Mouse (Mus musculus): ENCODE data around the gene Vsig10l.

The Vsig10l gene

GRCm38 (mm10) chr7:43462851-43463250 is at the start of gene Vsig10l:
TSS of gene Vsig10l (plus strand) at chr7:43463151.
- no peak for DNase-seq (ENCODE audit: low spot score)

GRCm38 (mm10) chr7:43417298-43417697 is 45.7 kb upstream of the Vsig10l start:
- DNase-seq (ENCODE audit: low spot score) = no peak

GRCm38 (mm10) chr7:43422995-43423617 is 39.8 kb upstream of the Vsig10l start:
- peak; percentile 33 for DNase-seq (ENCODE audit: low spot score)

GRCm38 (mm10) chr7:43423991-43424625 is 38.8 kb upstream of the Vsig10l start:
- no peak for DNase-seq (ENCODE audit: low spot score)

GRCm38 (mm10) chr7:43427406-43427805 is 35.5 kb upstream of the Vsig10l start, which contains the start of gene Lim2:
TSS of gene Lim2 (plus strand) at chr7:43427670.
- no peak for DNase-seq (ENCODE audit: low spot score)

- no peak for DNase-seq (ENCODE audit: low spot score)
Measured at GRCm38 (mm10) chr7:43429500-43429899, 33.5 kb upstream of the Vsig10l start.

- DNase-seq (ENCODE audit: low spot score) = no peak
Measured at GRCm38 (mm10) chr7:43432891-43433290, 30.1 kb upstream of the Vsig10l start.

GRCm38 (mm10) chr7:43434676-43435075 is 28.3 kb upstream of the Vsig10l start:
- no peak for DNase-seq (ENCODE audit: low spot score)

GRCm38 (mm10) chr7:43436341-43437255 is 26.4 kb upstream of the Vsig10l start, which contains the start of gene Nkg7:
TSS of gene Nkg7 (plus strand) at chr7:43437073.
- DNase-seq (ENCODE audit: low spot score) = no peak

- DNase-seq (ENCODE audit: low spot score) = no peak
Measured at GRCm38 (mm10) chr7:43438611-43439010, 24.3 kb upstream of the Vsig10l start.

- no peak for DNase-seq (ENCODE audit: low spot score)
Measured at GRCm38 (mm10) chr7:43440482-43440881, 22.5 kb upstream of the Vsig10l start, which contains the start of gene Cldnd2. TSS of gene Cldnd2 (plus strand) at chr7:43440782.

GRCm38 (mm10) chr7:43441071-43441470 is 21.9 kb upstream of the Vsig10l start:
- DNase-seq (ENCODE audit: low spot score) = no peak

GRCm38 (mm10) chr7:43442684-43443083 is 20.3 kb upstream of the Vsig10l start:
- no peak for DNase-seq (ENCODE audit: low spot score)

- peak; percentile 80 for DNase-seq (ENCODE audit: low spot score)
Measured at GRCm38 (mm10) chr7:43443126-43443916, 19.6 kb upstream of the Vsig10l start.

GRCm38 (mm10) chr7:43443917-43444293 is 19.0 kb upstream of the Vsig10l start, which contains the start of the genes Etfb and Gm45233:
TSS of gene Etfb (plus strand) at chr7:43444083.
TSS of gene Gm45233 (plus strand) at chr7:43444128.
- DNase-seq (ENCODE audit: low spot score) = peak; percentile 96

- DNase-seq (ENCODE audit: low spot score) = no peak
Measured at GRCm38 (mm10) chr7:43447801-43448200, 15.2 kb upstream of the Vsig10l start.

GRCm38 (mm10) chr7:43448246-43448645 is 14.7 kb upstream of the Vsig10l start:
- no peak for DNase-seq (ENCODE audit: low spot score)

- no peak for DNase-seq (ENCODE audit: low spot score)
Measured at GRCm38 (mm10) chr7:43449811-43450210, 13.1 kb upstream of the Vsig10l start.

- DNase-seq (ENCODE audit: low spot score) = no peak
Measured at GRCm38 (mm10) chr7:43451726-43452125, 11.2 kb upstream of the Vsig10l start.

GRCm38 (mm10) chr7:43452609-43453008 is 10.3 kb upstream of the Vsig10l start:
- DNase-seq (ENCODE audit: low spot score) = no peak

GRCm38 (mm10) chr7:43453599-43454355 is 9.2 kb upstream of the Vsig10l start:
- DNase-seq (ENCODE audit: low spot score) = no peak
